Comparison of ENCODE assay signal across 15 mouse cellular contexts in genomic region chr11:22985510-22985909, GRCm38 (mm10). TPM values are rescaled to one million over a fixed set of nuclear protein-coding genes. Genes with fewer than 3 reads are reported as not detected.
"Had no signal": no experiment of that assay in that cellular context is flagged by ENCODE, and none has a peak within 500 bp of the region (broad histone marks: within the 10 kb centered on the region; RNA-seq: fewer than 3 reads in every experiment).

No protein-coding gene starts in this region.

- H3K4me3 ChIP-seq: midbrain, embryonic 10.5 days; midbrain, embryonic 13.5 days; myocyte; neural tube, embryonic 13.5 days; stomach, embryonic 15.5 days had no signal

- DNase-seq: lung, adult 18-20 months; lung, embryonic 14.5 days; lung, postnatal 10 days; lung, postnatal 4 days; right cerebral cortex, postnatal 14 days; thymus, adult 2 months; thymus, postnatal 36 days had no signal

- H3K9me3 ChIP-seq: midbrain, embryonic 10.5 days; midbrain, embryonic 13.5 days; neural tube, embryonic 13.5 days; stomach, embryonic 15.5 days had no signal

- H3K27ac ChIP-seq: liver, embryonic 14.5 days; midbrain, embryonic 10.5 days; midbrain, embryonic 13.5 days; neural tube, embryonic 13.5 days; stomach, embryonic 15.5 days; stomach, postnatal 0 days had no signal

- ATAC-seq: midbrain, embryonic 13.5 days; midbrain, embryonic 16.5 days had no signal

- H3K27me3 ChIP-seq: neural tube, embryonic 13.5 days; stomach, embryonic 15.5 days had no signal

- H3K4me2 ChIP-seq: lung, embryonic 14.5 days; midbrain, embryonic 13.5 days; neural tube, embryonic 13.5 days; stomach, embryonic 15.5 days had no signal

- H3K36me3 ChIP-seq: midbrain, embryonic 10.5 days; midbrain, embryonic 13.5 days; neural tube, embryonic 13.5 days; stomach, embryonic 15.5 days had no signal

- H3K9ac ChIP-seq: liver, embryonic 14.5 days; lung, embryonic 14.5 days; midbrain, embryonic 13.5 days; neural tube, embryonic 13.5 days; stomach, embryonic 15.5 days had no signal

RNA-seq across cellular contexts. Expression of gene Gm28048, which starts 3.6 kb away (rescaled TPM):
- polyA plus RNA-seq: thymus, adult 2 months had no signal
